Mouse (Mus musculus) spleen, postnatal 4 days (tissue): ENCODE measurements around the gene Iffo2.

ENCODE experiments used
- DNase-seq, 2 experiments: peaks; one replicate each; pipeline ENCODE4 v3.0.0; 2022; ENCODE audit warnings: low spot score in 2 of 2

Gene Iffo2

GRCm38 (mm10) chr4:139581427-139582051 lies 51.2 kb downstream of the Iffo2 start:
- DNase-seq: no peak

GRCm38 (mm10) chr4:139582346-139582745 lies 52.0 kb downstream of the Iffo2 start:
- no peak for DNase-seq

GRCm38 (mm10) chr4:139582903-139583302 lies 52.6 kb downstream of the Iffo2 start:
- DNase-seq: no peak

- no peak for DNase-seq
These were observed 53.4 kb downstream of the Iffo2 start for GRCm38 (mm10) chr4:139583629-139584245.

GRCm38 (mm10) chr4:139584704-139585103 lies 54.4 kb downstream of the Iffo2 start:
- DNase-seq: no peak

- DNase-seq: no peak
These were observed 55.4 kb downstream of the Iffo2 start for GRCm38 (mm10) chr4:139585713-139586112.

GRCm38 (mm10) chr4:139587370-139587769 lies 57.0 kb downstream of the Iffo2 start:
- DNase-seq: no peak

- no peak for DNase-seq
These were observed 57.4 kb downstream of the Iffo2 start for GRCm38 (mm10) chr4:139587773-139588172.

GRCm38 (mm10) chr4:139589351-139590027 lies 59.1 kb downstream of the Iffo2 start:
- DNase-seq: no peak

- no peak for DNase-seq
These were observed 60.1 kb downstream of the Iffo2 start for GRCm38 (mm10) chr4:139590446-139590845.

- no peak for DNase-seq
These were observed 62.5 kb downstream of the Iffo2 start for GRCm38 (mm10) chr4:139592895-139593294.

GRCm38 (mm10) chr4:139593383-139593782 lies 63.0 kb downstream of the Iffo2 start:
- DNase-seq: no peak

- no peak for DNase-seq
These were observed 63.7 kb downstream of the Iffo2 start for GRCm38 (mm10) chr4:139594062-139594461.

- no peak for DNase-seq
These were observed 66.4 kb downstream of the Iffo2 start for GRCm38 (mm10) chr4:139596715-139597114.

GRCm38 (mm10) chr4:139597286-139598284 lies 67.2 kb downstream of the Iffo2 start:
- DNase-seq: no peak

GRCm38 (mm10) chr4:139598356-139598755 lies 68.0 kb downstream of the Iffo2 start:
- DNase-seq: no peak

- peak in 1 of 2 experiments; percentile 54 for DNase-seq
These were observed 68.7 kb downstream of the Iffo2 start for GRCm38 (mm10) chr4:139598950-139599518.

- DNase-seq: no peak
These were observed 71.4 kb downstream of the Iffo2 start for GRCm38 (mm10) chr4:139601519-139602356.

GRCm38 (mm10) chr4:139602357-139603244 lies 72.3 kb downstream of the Iffo2 start, which contains the start of gene Gm21969:
Gene Gm21969, plus strand, starts transcription at chr4:139603186.
- DNase-seq: peak; percentile 57 to 83
